Mouse (Mus musculus) brain, embryonic 14.5 days (tissue): ENCODE measurements at regions not wholly inside any gene's neighbourhood (a gene's known extent, or its start where the extent isn't known, plus 50 kb on each side); places are given as distances from the start of the nearest gene placed in this dataset.

Experiments used
- CTCF ChIP-seq: fragments of 200-500 bp; IDR thresholded peaks from 2 replicates; pipeline ENCODE4 v1.5.1; 2012; ENCODE audit warnings: inconsistent platforms, mild to moderate bottlenecking, moderate library complexity, borderline replicate concordance; ENCODE audit not compliant: insufficient read depth, insufficient read length; ENCODE audit errors: extremely low read depth
- POLR2A ChIP-seq: fragments of 200-500 bp; IDR thresholded peaks from 2 replicates; pipeline ENCODE4 v1.6.1; 2012; ENCODE audit warnings: mild to moderate bottlenecking, inconsistent platforms, borderline replicate concordance; ENCODE audit not compliant: poor library complexity, insufficient read depth, insufficient read length, severe bottlenecking; ENCODE audit errors: extremely low read depth

DNA sequence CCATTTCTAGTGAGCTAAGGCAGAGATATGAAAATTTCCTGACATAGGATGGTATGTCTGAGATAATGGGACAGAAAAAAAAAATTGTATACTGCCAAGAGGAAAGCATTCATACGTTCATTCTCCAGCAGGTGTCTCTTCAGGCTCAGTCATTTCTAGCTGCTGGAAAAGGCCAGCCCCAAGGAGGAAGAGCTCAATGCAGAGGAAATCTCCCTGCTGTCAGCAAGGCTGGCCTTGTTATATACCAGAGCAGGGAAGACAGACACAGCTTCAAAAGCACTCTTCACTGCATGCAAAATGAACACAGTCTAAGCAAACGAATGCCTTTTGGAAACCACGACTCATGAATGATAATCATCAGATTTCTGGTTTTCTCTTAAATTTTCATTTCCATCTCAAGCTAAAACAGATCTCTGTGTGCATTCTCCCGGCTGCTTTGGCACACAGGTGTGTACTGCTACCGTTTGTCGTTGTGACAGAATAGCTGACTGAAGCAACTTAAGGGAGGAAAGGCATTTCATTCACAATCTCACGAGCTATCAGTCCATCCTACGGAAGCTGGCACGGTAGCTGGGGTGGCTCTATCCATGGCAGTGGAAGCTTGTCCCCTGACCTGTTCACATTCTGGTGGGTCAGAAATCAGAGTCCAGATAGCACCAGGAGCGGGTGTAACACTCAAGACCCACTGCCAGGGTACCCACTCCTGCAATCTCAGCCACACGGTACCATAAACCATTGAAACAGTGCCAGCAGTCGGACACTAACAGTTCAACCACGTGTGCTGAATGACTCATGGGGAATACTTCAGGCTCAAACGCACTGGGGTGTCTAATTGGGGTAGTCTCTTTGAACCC is 701.4 kb downstream of the Poteg start:
- TF ChIP-seq CTCF (peak; percentile 56; the same call in 1 of the 2 replicates), POLR2A (no peak)
